Mouse (Mus musculus): ENCODE data around the gene Dglucy. TPM values are rescaled to one million over a fixed set of nuclear protein-coding genes. Genes with fewer than 3 reads are reported as not detected.

Gene Dglucy
- polyA plus RNA-seq, 1 experiment from 2014 or later: 1.2 TPM

DNA sequence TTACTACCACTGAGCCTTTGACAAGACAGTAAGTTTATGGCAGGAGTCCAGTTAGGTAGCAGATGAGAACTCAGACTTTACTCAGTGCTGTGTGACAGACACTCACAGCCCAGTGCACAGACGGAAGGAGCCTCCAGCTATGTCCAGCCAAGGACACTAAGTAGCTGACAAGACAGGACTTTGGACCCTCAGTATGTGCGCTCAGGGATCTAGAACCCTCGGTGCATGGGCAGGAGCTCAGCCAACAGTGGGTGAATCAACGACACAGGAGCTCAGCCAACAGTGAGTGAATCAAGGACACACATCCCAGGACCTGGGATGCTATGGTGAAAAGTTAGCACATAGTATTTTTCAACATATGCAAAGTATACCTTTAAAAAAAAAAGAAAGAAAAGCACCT lies 157.9 kb downstream of the Dglucy start:
- no peak overlapping the region for H3K27ac ChIP-seq (replicated peaks)
- 0 out of 2 replicates have a peak, but pooled peaks cover 3% of the 10 kb centered on the region for H3K4me1 ChIP-seq (replicated peaks)
- H3K4me3 ChIP-seq (replicated peaks): no peak overlapping the region
- no peaks in the 10 kb centered on the region for H3K9me3 ChIP-seq (replicated peaks)
- peaks cover 96% of the 10 kb centered on the region for H3K36me3 ChIP-seq (replicated peaks)
- H3K9ac ChIP-seq: no peak overlapping the region
- no peak overlapping the region for H3K4me2 ChIP-seq
- H3K27me3 ChIP-seq: no peaks in the 10 kb centered on the region
- ATAC-seq (ENCODE audit: insufficient read depth): no peak
- 80% methylated on average over 4 of the region's 4 CpGs for WGBS (ENCODE audit: insufficient replicate concordance)

DNA sequence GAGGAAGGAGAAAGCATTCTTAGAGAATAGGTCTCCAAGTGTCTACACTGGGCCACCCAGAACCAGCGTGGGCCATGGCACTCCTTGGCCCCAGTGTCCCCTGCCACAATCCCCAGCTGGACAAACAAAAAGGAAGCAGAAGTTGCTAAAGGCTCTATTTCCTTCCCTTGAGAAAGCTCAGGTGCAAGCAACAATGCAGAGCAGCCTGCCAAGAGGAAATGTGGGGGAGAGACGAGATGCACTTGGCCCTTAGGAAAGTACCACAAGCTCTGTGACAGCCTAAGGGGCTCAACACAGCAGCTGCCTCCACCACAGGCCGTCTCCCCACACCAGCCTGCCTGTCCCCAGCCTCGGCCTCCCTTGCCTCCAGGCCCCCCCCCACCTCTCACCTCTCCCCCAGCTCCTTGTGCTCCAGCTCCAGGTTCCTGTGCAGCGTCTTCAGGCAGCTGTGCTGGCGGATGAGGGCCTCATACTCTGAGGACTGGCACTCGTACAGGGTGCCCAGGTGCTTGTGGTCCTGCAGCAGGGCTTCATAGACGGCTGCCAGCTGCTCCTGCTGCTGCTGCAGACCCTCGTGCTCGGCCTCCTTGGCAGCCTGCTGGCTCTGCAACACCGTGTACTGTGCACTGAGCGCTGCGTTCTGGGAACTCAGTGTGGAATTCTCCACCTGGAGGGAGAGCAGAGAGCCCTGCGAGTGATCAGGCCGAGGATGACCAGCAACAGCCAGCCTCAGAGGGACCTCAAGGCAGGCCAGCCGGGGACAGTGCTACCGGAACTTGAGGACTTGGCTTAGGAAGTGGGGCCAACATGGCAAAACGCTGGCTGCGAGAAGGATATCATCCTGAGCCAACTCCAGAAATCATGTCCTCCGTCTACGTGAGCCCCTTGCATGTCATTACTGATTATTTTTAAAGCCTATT lies 158.8 kb downstream of the Dglucy start:
- 77% methylated on average over 21 of the region's 21 CpGs for WGBS (ENCODE audit: insufficient replicate concordance)
- H3K4me1 ChIP-seq (replicated peaks): 0 out of 2 replicates have a peak, but pooled peaks cover 3% of the 10 kb centered on the region
- no peaks in the 10 kb centered on the region for H3K27me3 ChIP-seq
- H3K9me3 ChIP-seq (replicated peaks): no peaks in the 10 kb centered on the region
- H3K36me3 ChIP-seq (replicated peaks): peaks cover 97% of the 10 kb centered on the region
- no peak for ATAC-seq (ENCODE audit: insufficient read depth)
- no peak overlapping the region for H3K9ac ChIP-seq
- no peak overlapping the region for H3K4me3 ChIP-seq (replicated peaks)
- H3K27ac ChIP-seq (replicated peaks): no peak overlapping the region
- H3K4me2 ChIP-seq: no peak overlapping the region

DNA sequence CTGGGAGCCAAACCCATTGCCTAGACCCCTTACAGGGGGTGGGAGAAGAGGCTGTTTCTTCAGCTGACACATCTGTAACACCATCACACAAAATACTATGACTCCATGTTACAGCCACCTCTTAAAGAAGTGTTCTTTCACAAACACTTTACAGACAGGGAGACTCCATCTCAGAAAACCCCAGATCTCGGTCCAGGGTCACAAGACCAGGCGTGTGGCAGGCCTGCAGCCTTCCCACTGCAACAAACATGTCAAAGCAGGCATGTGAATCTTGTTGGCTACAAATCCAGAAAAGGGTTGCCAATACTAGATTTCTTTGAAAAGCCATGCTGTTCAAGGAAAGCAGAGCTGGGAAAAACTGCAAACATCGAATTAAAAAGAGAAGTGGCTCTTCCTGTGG lies 162.5 kb downstream of the Dglucy start:
- no peak overlapping the region for H3K9ac ChIP-seq
- no peak for ATAC-seq (ENCODE audit: insufficient read depth)
- H3K27me3 ChIP-seq: no peaks in the 10 kb centered on the region
- H3K4me2 ChIP-seq: no peak overlapping the region
- H3K9me3 ChIP-seq (replicated peaks): no peaks in the 10 kb centered on the region
- H3K4me1 ChIP-seq (replicated peaks): 0 out of 2 replicates have a peak, but pooled peaks cover 3% of the 10 kb centered on the region
- H3K27ac ChIP-seq (replicated peaks): no peak overlapping the region
- H3K36me3 ChIP-seq (replicated peaks): peaks cover 98% of the 10 kb centered on the region
- 68% methylated on average over 3 of the region's 3 CpGs for WGBS (ENCODE audit: insufficient replicate concordance)
- no peak overlapping the region for H3K4me3 ChIP-seq (replicated peaks)

DNA sequence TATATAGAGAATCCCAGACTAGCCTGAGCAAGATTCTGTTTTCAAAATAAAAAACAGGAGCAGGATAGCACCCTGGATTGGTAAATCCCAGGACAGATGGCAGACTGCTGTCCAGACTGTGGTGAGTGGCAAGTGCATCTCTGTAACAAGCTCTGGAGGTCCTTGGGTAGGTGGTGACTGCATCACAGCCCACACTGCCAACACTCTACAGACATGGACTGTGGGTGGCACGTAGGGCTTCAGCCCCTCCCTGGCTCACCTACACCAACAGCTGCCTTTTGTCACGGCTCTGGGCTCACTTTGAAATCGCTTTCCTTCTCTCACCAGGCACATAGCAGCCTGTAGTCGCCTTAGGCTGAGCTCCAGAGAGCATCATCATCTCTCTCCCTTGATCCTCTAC lies 164.3 kb downstream of the Dglucy start:
- Histone ChIP-seq H3K9ac (no peak overlapping the region), H3K36me3 (replicated peaks) (peaks cover 98% of the 10 kb centered on the region), H3K4me3 (replicated peaks) (no peak overlapping the region), H3K4me2 (no peak overlapping the region), H3K9me3 (replicated peaks) (no peaks in the 10 kb centered on the region), H3K27ac (replicated peaks) (no peak overlapping the region), H3K27me3 (no peaks in the 10 kb centered on the region), H3K4me1 (replicated peaks) (no peaks in the 10 kb centered on the region)
- ATAC-seq (ENCODE audit: insufficient read depth): no peak
- 80% methylated on average over 4 of the region's 4 CpGs for WGBS (ENCODE audit: insufficient replicate concordance)

DNA sequence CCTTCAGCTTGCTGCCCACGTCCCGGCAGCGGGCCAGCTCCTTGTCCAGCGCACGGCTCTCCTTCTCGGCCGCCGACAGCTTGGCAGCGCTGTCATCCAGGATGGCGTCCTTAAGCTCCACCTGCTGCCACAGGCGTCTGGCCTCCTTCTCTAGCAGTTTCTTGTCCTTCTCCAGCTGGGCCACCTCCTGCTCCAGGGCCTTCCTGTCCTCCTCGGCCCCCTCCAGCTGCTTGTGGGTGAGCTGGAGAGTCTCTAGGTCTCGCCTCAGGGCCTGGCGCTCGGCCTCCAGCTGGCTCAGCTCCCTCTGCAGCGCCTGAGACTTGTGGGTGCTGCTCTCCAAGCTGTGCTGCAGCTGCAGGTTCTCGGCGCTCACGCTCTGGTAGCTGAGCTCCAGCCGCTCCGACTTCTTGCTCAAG lies 166.1 kb downstream of the Dglucy start:
- 87% methylated on average over 21 of the region's 21 CpGs for WGBS (ENCODE audit: insufficient replicate concordance)
- H3K36me3 ChIP-seq (replicated peaks): peaks cover 97% of the 10 kb centered on the region
- no peak for ATAC-seq (ENCODE audit: insufficient read depth)

DNA sequence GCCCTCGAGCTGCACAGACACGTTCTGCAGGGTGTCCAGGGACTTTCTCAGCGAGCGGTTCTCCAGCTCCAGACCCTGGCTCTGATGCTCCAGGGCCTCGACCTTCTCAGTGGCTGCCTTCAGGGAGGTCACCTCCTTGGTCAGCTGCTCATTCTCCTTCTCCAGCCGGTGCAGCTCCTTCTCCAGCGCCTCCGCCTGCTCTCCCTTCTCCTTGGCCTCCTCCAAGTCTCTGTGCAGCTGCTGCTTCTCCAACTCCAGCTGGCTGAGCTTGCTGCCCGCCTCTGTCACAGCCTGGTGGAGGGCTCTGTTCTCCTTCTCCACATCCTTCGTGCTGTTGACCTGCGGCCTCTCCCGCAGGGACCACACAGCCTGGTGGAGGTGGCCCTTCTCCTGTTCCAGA lies 166.6 kb downstream of the Dglucy start:
- no peak overlapping the region for H3K4me3 ChIP-seq (replicated peaks)
- H3K4me1 ChIP-seq (replicated peaks): no peaks in the 10 kb centered on the region
- WGBS (ENCODE audit: insufficient replicate concordance): 82% methylated on average over 12 of the region's 12 CpGs
- ATAC-seq (ENCODE audit: insufficient read depth): no peak
- H3K36me3 ChIP-seq (replicated peaks): peaks cover 96% of the 10 kb centered on the region
- no peak overlapping the region for H3K27ac ChIP-seq (replicated peaks)
- no peak overlapping the region for H3K4me2 ChIP-seq
- H3K27me3 ChIP-seq: no peaks in the 10 kb centered on the region
- no peak overlapping the region for H3K9ac ChIP-seq
- no peaks in the 10 kb centered on the region for H3K9me3 ChIP-seq (replicated peaks)

More for the DNA sequence above, 166.1 kb downstream of the Dglucy start:
- no peak overlapping the region for H3K4me3 ChIP-seq (replicated peaks)
- H3K27me3 ChIP-seq: no peaks in the 10 kb centered on the region
- H3K4me2 ChIP-seq: no peak overlapping the region
- no peaks in the 10 kb centered on the region for H3K4me1 ChIP-seq (replicated peaks)
- no peak overlapping the region for H3K9ac ChIP-seq
- no peak overlapping the region for H3K27ac ChIP-seq (replicated peaks)
- H3K9me3 ChIP-seq (replicated peaks): no peaks in the 10 kb centered on the region

DNA sequence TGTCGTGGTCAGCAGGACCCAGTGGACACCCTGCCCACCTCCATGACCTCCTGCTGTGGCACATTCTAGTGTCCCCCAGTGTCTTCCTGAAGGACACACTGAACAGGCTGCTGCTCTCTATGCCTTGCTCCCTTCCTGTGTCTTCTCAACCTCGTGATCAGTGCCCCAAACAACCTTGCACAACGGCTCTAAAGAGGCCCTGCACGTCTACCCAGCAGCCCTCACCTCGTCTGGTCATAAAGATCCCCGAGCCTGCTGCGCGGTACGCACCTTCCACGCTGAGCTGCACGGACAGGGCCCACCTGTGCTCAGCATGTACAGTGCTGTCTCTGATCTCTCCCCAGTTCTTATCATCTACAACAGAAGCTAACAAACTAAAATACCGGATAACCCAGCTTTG lies 167.1 kb downstream of the Dglucy start:
- Histone ChIP-seq H3K27ac (replicated peaks) (no peak overlapping the region), H3K9me3 (replicated peaks) (no peaks in the 10 kb centered on the region), H3K4me1 (replicated peaks) (no peaks in the 10 kb centered on the region), H3K9ac (no peak overlapping the region), H3K4me3 (replicated peaks) (no peak overlapping the region), H3K4me2 (no peak overlapping the region), H3K27me3 (no peaks in the 10 kb centered on the region), H3K36me3 (replicated peaks) (peaks cover 94% of the 10 kb centered on the region)
- ATAC-seq (ENCODE audit: insufficient read depth): no peak
- WGBS (ENCODE audit: insufficient replicate concordance): 84% methylated on average over 12 of the region's 12 CpGs

Other genes starting within 250 kb of the Dglucy start
- gene Rps6ka5, start 52.1 kb upstream of the Dglucy start, polyA plus RNA-seq (2015; fragmentation: Nextera tagmentation; extraction: Ambion mirVana): 1.5 and 1.6 TPM in 2 replicates
- gene Gpr68, start 129.1 kb downstream of the Dglucy start, polyA plus RNA-seq (2015; fragmentation: Nextera tagmentation; extraction: Ambion mirVana): 0.05 and 0.07 TPM in 2 replicates
- 5.5 TPM in 2 replicates for gene Ccdc88c, start 250.0 kb downstream of the Dglucy start, polyA plus RNA-seq (2015; fragmentation: Nextera tagmentation; extraction: Ambion mirVana)